Mouse (Mus musculus): ENCODE measurements around the gene Anapc15-ps. TPM values are rescaled to one million over a fixed set of nuclear protein-coding genes. Genes with fewer than 3 reads are reported as not detected.

Gene Anapc15-ps
- total RNA-seq (2021): not detected

DNA sequence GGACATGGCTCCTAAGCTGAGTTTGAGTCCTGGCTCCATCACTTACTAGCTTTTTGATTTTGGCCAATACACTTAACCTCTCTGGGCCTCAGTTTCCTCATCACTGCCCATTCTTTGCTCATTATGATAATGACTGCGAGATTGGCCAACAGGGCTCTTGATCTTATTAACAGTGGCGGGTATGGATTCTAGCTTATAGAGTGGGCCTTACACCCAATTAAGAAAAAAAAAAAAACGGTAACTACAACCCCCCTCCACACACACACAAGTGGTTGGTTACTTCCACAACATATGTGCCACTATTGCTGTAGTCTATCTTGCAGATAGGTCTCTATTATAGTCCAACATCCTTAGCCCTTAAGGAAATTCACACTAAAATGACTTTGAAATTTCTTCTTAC, at the start of gene Anapc15-ps:
Gene Anapc15-ps (minus strand): TSS at position 101 of the 400 bp plus-strand sequence.
- no peak for DNase-seq

DNA sequence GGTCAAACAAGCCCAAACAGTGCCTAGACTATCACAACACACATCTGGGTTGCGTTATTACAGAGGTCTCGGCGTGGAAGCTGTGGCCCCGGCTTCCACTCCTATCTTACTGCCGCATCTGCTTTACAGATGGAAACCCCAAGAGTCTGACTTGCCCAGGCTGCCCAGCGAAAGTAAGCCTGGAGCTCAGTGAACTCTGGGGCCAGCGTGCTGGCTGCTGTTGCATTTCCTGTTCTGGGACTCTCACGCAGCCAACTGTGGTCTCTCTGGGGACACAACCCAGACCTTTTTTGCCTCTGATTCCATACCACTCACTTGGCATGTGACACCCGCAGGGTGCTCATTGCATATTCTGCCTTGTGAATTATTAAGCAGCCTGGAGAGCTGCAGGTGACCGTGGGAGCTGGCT, 49.0 kb upstream of the Anapc15-ps start:
- no peak for DNase-seq

DNA sequence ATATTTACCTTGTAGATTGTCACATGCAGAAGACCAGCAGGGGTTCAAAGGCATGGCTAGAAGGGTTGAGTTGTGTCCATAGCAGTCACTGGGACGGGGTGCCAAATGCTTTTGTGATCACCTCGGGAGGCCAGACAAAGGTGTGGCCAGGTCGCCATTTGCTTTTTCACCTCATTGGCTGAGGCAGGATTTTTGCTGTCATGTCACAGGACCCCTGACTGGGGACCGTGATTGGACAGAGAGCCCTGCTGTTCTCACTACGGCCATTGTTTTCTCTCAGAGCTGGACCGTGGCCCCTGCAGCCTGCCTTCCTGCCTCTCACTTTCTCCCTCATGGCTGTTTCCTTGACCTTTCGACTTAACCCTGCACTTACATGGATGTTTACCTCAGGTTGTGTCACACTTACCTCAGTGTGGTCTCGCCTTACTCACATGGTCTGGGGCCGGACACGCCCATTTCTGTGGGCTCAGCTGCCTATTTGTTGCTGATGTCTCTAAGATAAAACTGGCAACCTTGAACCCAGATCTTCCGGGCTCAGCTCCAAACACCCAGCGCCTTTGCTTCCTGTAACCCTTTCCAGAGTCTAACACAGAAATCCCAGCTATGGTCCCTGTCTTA, 47.0 kb upstream of the Anapc15-ps start:
- DNase-seq: no peak

DNA sequence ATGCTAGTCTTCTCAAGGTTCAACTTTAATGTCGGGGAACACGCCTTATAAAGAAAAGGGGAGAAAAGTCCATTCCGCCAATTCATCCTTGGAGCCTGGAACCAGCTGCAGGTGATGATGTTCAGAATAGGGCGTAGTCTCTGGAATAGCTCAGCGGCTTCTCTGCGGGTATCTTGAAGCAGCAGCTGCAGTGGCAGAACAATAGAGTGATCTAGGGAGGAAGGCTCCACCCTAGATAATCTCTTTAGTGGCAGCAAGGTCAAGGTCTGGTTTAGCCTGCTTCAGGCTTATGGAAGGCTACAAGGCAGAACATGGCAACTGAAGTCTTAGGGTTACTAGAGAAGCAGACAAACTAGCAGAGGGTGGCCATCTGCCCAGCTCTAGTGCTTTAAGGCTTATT, 46.2 kb upstream of the Anapc15-ps start:
- DNase-seq: no peak

DNA sequence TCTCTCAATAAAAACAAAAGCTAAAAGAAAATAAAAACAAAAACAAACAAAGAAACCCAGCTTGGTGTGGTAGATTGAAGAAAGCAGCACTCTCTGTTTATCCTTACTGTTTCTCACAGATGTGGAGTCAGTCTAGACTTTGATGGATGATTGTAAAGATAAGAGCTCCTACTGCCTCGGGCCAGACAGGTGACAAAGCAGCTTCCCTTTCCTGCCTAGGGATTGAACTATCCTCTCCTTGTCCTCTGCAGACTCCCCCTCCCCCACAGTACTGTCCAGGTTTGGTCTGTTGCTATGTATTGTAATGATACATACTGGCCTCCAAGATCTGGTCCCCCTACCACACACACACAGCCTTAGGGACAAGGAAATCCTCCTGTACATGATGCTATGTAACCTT, 45.5 kb upstream of the Anapc15-ps start:
- DNase-seq: no peak

DNA sequence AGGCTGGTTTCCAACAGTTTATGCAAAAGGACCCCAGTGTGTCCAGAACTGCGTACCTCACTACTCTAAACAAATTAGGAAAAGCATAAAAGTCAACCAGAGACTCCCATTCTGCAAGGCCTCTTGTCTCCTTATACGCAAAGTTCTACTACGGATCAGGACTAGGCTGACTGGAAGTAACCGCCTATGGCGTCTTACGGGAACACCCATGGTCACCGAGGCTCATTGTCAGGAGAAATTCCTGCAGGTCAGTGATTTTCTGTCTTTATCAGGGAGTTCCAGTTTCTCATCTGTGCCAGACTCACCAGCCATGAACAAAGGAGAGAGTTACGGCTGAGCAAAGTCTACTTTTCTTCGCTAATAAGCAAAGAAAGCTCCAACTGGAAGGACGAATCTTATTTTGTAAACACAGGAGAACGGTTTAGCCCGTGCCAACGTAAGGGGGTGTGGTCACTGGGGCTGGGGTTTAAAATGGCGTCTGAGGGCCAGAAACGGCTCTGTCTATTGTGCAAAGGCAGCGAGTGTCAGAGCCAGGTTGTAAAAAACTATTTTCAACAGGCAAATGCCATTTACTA, 43.9 kb upstream of the Anapc15-ps start:
- DNase-seq: no peak

DNA sequence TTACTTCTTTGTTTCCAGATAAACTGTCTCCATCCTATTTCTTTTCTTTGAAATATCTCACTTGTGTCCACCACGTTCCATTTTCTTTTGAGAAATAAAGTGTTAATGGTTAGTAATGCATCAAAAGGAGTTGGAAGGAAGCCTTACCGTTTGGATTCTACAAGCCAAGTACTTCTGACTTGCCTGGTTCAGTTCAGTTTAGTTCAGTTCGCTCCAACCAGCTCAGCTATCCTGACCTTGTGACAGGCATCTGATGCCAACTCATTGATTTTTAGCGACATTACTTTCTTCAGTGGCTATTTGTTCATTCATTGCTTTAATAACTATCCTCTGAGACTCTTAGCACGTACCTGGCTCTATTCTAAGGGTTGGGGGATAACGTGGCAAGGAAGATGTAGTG, 42.4 kb upstream of the Anapc15-ps start:
- DNase-seq: no peak

DNA sequence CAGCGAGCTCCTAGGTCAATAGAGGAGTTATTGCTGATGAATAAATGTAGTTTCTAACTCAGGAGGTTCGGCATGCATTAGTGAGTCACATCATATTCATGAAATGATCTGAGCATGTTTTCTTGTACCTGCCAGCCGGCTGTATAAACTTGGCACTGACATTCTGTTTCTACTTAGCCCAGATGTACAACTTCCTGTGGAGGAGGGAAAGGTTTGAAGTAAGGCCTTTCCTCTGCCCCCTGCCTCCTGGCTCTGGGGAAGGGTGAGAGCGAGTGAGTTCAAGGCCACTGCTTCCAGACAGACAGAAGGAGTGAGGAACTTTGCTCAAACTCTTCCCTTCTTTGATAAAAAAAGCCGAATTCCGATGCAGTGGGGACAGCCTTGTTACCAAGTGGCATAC, 39.0 kb upstream of the Anapc15-ps start:
- no peak for DNase-seq

DNA sequence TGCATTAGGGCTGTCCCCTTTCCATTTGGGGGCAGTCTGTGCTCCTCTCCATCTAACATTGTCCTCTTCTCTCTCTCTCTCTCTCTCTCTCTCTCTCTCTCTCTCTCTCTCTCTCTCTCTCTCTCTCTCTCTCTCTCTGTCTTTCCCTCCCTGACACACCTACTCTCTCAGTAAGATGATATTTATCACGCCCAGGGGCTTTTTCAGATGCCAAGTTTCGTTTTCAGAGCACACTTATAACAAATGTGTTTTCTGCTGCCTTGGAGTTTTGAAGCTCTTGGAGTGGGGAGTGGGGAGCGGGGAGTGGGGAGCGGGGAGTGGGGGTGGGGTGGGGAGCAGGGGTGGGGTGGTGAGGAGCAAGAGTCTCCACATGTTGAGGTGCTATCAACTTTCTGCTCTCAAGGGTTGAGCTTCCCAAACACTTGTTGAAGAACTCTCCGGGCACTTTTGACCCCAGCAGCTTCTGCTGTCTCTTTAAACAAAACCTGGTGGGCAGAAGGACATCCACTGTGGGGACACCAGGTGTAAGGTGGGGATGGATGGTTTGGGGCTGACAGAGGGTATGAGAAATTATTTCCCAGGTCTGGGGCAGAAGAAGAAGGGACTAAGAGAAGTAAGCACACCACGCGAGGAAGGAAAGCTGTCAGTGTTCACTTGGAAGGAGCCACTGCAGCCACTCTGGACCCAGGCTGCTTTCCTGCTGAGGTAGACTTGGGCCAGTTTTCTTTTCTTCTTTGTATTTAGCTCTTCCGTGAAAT, 36.8 kb upstream of the Anapc15-ps start:
- DNase-seq: no peak

DNA sequence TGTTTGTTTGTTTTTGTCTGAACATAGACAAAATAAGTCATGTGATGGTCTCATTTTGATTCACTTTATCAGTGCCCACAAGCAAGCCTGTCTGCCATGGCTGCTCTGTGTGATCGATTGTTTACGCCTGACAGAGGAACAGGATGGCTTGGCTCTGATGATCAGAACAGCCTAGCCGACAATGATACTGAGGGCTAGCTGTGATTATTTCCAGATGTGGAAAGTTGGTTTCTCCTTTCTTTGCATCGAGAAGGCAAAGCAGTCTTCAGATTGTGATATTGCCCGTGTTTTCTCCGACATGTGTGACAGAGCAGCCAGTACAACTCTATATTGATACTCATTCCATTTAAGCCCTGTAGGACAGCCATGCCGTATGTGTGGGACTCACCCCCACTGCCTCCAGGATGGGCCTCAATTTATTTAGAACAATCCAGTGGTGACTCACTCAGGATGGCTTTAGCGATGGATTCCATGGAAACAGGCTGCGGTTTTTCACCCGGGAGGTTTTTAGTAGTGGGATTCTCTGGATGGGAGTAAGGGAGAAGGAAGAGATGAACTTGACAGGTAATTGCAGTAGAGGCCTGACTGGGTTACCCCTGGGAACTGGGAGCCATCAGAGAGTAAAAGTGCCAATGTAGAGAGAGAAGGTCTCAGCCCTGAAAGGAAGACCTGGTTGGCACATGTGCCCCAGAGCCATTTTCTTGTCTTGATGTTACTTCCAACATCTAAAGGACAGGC, 36.1 kb upstream of the Anapc15-ps start:
- DNase-seq: no peak

DNA sequence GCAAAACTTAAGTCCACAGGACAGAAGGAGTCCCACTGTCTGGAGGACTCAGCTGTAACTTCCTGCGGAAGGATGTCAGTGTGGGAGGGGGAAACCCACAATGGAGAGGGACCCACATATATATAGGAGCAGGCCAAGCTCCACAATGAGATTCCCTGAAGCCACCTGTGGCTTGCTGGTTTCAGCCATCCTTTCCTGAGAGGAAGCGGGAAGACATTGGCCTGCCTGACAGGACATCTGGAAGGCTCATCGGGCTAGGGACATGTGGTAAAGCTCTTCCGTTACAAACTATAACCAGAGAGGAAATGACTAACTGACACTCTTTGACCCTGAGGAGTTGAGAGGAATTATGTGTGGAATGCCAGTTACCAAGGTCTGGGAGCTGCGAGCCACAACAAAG, 34.8 kb upstream of the Anapc15-ps start:
- no peak for DNase-seq

DNA sequence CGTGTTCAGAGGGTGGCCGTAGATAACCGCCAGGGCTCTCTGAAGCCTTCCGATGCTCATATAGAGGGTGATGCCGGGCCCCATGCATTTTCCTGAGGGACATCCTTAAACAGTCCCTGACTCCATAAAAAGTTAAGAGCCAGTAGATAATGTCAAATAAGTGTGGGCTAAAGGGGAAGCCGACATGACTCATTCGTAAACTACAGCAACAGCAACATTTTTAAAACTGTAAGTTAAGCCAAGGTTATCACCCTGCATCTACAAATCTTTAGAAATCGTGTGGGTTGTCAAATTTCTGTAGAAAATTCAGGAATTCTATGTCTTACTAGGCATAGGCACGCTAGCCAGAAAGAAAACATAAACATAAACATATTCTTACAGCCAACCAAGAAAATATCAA, 33.6 kb upstream of the Anapc15-ps start:
- no peak for DNase-seq

DNA sequence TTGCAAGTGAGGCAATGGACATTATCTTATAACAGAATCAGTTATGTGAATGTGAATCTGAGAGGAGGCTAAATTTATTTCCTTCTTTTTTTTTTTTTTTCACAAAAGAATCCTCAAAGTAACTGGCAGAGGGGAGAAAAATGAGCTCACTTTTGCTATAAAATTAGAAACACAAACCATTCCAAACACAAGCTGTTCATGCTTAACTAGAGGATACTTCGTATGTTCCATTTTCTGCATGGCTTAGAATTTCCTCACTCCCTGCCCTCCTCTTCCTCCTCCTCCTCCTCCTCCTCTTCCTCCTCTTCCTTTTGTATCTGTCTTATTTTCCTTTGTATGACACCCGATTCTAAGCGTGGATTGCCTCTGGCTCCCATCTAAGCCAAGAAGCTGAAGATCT, 32.5 kb upstream of the Anapc15-ps start:
- DNase-seq: no peak

DNA sequence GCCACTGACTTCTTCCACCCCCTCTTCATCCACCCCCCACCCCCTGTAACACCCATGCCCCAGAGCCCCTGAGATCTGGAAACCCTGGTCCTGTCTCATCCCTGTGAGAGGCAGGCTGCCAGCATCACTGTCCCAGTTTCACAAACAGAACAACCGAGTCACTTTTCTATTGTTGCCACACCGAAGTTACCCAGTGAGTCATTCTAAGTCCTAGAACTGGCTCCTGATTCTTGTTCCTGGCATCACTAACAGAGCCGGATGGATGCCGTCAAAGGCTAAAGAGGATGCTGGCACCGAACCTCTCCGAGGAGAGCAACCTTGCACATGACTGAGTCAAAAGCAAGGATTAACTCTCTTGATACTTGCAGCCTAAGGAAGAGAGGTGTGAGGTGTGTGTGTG, 31.6 kb upstream of the Anapc15-ps start:
- no peak for DNase-seq

DNA sequence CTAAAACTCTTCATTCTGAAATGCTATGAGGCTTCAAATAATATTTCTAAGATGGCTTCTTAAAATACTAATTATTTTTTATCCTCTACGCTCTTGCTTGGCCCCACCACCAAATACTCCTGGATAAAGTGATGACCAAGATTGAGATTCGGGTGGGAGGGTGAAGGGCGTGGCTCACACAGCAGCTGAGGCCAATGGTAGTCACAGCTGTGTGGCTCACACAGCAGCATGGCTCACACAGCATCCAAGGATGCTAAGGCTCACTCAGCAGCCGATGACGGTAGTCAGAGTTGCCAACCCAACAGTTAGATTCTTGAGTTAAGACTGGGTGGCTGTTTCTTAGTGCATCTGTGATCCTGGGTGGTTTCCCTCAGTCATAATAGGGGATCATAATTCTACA, 30.5 kb upstream of the Anapc15-ps start:
- DNase-seq: no peak

DNA sequence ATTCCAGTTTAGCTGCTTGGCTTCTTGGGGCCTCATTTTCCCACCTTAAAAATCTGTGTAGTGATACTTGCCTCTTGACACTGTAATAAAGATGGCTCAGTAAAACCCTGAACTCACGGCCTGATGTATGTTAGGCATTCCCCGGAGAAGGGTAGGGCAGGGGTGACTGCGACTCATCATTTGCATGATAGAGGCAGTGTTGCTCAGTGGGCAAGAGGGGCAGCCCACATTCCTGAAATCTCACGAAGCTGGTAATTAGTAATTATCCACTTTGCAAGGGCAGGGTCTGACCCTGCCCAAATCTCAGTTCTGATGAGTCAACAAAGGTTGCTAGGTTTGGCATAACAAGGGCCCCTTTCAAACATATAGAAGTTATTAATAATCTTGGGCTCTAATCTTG, 27.2 kb upstream of the Anapc15-ps start:
- no peak for DNase-seq

DNA sequence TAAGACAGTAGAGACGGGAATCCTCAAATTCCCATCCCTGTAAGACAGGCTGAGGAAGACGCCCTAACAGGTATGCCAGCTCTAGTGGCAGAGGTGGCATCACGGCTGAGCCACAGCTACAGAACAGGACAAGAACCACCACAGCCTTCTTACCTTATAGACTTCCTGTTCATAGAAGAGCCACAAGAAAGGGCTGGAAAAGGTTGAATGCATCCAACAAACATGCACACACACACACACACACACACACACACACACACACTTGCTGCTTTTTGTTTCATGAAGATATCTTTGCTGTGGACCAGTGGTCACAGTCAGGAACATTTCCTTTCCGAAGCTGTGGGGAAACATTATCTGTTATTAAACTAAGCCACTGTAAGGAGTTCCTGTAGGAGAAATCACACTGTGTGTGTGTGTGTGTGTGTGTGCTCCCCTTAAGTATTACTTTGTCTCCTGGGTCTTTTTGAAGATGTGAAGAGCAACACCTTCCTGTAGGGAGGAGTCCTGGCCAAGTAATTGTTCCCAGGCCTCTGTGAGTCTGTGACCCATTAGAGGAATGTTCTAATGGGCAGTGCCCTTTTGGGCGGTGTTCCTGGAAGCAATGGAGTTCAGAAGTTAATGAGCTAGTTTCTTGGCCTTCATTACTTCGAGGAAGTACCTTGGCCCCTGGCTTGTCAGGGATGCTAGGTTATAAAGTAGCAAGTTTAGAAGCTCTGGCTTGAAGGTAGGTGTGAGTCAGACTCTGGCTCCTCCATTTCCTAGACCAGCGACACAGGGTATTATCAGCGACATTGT, 25.9 kb upstream of the Anapc15-ps start:
- no peak for DNase-seq

DNA sequence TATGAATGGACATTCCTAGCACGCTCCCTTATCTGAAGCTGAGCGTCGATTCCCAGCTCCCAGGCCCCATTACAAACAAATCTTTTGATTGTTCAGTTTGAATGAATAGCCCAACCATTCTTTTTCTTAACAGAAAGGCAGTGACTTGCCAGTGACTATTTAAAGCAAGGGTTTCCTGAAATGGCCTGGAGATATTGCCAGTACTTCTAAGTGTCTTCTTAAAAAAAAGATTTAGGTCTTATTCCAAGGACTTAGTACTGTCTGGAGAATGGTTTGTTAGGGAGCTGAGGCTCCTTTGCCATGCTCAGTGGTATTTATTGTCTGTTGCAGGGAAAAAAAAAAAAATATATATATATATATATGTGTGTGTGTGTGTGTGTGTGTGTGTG, 23.0 kb upstream of the Anapc15-ps start:
- no peak for DNase-seq

DNA sequence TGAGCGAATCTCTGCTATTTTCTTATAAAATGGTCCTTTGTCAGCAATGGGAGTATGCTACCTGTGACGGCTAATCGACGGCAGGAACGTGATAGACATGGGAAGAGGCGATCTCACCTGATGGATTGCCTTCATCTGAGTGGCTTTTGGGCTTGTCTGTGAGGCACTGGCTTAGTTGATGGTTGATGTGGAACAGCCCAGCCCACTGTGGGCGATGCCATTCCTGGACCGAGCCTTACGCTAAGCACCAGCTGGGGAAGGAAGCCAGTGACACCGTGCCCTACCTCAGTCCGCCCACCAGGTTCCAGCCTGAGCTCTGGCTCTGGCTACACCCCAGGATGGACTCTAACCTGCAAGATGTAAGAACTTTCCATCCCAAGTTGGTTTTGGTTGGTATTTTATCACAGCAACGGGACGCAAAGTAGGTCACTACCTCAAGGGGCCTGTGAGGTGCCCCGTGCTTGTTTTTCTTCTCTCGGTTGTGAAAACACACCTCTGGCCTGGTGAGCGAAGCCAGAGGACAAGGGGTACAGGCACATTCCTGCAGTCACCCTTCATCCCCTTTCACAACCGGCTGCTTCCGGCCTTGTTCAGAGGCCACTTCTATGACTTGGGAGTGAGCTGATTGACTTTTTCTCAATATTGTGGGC, 22.5 kb upstream of the Anapc15-ps start:
- DNase-seq: no peak

DNA sequence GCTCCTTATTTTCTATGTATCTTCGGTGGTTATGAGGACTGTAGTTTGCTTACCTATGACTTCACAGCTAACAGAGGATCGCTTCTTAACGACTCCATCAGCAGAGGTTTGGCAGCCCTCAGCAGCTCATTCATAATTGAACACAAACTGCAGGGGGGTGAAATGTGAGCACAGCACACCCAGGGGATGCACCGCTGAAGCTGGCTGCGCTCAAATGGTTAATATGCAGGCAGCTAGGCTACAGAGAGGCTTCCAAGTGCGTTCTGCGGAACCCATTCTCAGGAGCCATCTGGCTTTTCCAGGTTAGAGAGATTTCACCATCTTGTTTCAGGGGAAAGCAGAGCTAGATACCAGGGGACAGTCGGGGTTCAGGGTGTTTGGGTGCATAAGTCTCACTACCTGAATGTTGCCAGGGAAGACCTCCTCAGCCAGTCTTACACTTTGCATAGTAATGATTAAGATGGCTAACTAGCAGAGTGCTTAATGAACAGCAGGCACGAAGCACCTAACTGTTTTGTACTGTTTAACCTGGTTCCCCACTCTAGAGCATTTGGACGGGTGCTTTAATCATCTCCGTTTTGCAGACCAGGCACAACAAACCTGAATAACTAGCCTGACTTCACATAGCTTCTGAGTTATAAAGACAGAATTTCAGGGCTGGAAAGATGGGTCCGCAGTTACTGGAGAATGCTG, 21.5 kb upstream of the Anapc15-ps start:
- no peak for DNase-seq

DNA sequence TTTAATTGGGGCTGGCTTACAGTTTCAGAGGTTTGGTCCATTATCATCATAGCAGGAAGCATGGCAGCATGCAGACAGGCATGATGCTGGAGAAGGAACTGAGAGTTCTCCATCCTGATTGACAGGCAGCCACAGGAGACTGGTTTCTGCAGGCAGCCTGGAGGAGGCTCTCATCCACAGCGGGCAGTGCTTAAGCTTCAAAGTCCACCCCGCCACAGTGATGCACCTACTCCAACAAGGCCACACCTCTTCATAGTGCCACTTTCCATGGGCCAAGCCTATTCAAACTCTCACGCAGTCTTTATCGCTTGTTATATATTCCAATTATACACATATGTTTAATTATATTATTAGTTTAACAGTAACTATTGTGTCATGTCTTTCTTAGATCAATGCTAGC, 18.1 kb upstream of the Anapc15-ps start:
- no peak for DNase-seq
